Mouse (Mus musculus) E14TG2a.4 (cell line): ENCODE measurements at regions not wholly inside any gene's neighbourhood (a gene's known extent, or its start where the extent isn't known, plus 50 kb on each side); places are given as distances from the start of the nearest gene placed in this dataset.

Experiments
- CTCF ChIP-seq: conservative IDR thresholded peaks from 2 replicates; pipeline ENCODE4 v1.5.1; 2014; ENCODE audit warnings: low read length
- NANOG ChIP-seq: IDR thresholded peaks from 2 replicates; pipeline ENCODE4 v1.6.1; 2014; ENCODE audit warnings: borderline replicate concordance, low read length, mixed read lengths
- POU5F1 ChIP-seq: IDR thresholded peaks from 2 replicates; pipeline ENCODE4 v1.6.1; 2014; ENCODE audit warnings: low read length, borderline replicate concordance

DNA sequence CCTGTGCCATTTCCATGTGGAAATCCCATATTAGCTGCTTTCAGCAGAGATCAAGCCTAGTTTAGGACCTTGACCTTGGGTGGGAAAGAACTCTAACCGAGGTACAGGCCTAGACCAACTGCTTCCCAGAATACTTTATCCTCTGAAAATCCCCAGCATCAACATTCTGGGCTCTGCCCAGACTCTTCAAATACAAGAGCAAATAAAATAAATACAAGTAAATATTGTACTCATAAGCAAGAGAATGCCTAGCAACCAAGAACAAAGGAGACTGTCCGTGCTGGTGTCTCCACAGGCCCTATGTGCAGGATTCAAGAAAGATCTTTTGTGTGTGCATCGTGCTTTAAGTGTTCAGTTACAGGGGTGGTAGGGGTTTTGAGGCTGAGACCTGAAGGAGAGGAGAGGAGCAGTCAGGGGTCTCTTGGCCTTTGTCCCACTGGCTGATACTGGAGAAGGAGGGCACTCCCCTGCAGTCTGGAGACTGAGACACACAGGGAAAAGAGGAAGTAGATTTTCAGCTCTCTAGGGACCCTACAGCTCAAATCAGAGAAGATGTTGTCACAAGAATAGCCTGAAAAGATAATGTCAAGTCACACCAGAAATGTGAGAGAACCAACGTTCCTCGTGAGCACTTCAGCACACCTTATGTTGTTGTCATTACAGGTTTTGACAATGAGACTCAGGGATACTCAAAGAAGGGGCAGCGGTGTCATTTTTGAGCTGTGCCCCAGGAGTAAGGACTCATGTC is 174.6 kb downstream of the Wdr11 start:
- TF ChIP-seq CTCF: no peak
- TF ChIP-seq POU5F1: no peak
- no peak for TF ChIP-seq NANOG
